In the genomic region with DNA sequence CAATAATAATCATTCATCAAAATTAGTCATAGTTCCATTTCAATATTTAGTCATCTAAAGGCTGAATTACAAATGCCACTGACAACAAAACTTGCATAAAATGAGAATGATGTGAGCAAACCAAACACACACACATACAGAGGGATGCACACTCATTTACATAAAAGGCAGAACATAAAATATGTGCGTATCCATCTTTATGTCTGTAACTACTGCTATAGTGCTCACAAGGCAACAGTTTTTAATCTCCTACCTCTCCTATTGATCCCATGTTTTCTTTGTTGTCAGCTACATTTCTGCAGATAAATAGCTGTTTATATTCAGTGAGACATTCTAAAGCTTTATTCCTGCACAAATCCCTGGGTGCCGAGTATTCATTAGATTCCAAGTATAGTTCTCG, we compare ENCODE assay signal across 23 mouse cellular contexts.
"Had no signal": no experiment of that assay in that cellular context is flagged by ENCODE, and none has a peak within 500 bp of the region (broad histone marks: within the 10 kb centered on the region; RNA-seq: fewer than 3 reads in every experiment).

No protein-coding gene starts in this region.

- H3K27ac ChIP-seq: gastrocnemius, adult 2 months; heart, embryonic 10.5 days; intestine, embryonic 15.5 days; layer of hippocampus, adult 2 months; left cerebral cortex, adult 2 months; limb, embryonic 10.5 days; limb, embryonic 12.5 days; liver, embryonic 13.5 days had no signal

- H3K4me1 ChIP-seq: heart, embryonic 10.5 days; heart, embryonic 12.5 days; intestine, embryonic 15.5 days; limb, embryonic 10.5 days; limb, embryonic 12.5 days; liver, embryonic 13.5 days had no signal

- ATAC-seq: inflammation-experienced regulatory T-cells, adult 6 months; intestine, embryonic 15.5 days; intestine, postnatal 0 days had no signal

- H3K27me3 ChIP-seq: heart, embryonic 12.5 days; intestine, embryonic 15.5 days; limb, embryonic 12.5 days; liver, embryonic 13.5 days had no signal

- H3K36me3 ChIP-seq: heart, embryonic 10.5 days; heart, embryonic 12.5 days; intestine, embryonic 15.5 days; limb, embryonic 10.5 days; limb, embryonic 12.5 days; liver, embryonic 13.5 days had no signal

- H3K9me3 ChIP-seq: heart, embryonic 10.5 days; heart, embryonic 12.5 days; intestine, embryonic 15.5 days; limb, embryonic 10.5 days; limb, embryonic 12.5 days; liver, embryonic 13.5 days had no signal

- DNase-seq: gastrocnemius, adult 2 months; gastrocnemius, postnatal 10 days; gastrocnemius, postnatal 25 days; heart, adult 18-20 months; heart, postnatal 10 days; heart, postnatal 4 days; kidney, adult 18-20 months; kidney, adult 8-10 months; kidney, postnatal 10 days; kidney, postnatal 25 days; kidney, postnatal 4 days; liver; liver, embryonic 13.5 days had no signal

- H3K9ac ChIP-seq: heart, embryonic 12.5 days; intestine, embryonic 15.5 days; limb, embryonic 12.5 days; liver, embryonic 13.5 days had no signal

- H3K4me3 ChIP-seq: gastrocnemius, adult 2 months; heart, embryonic 10.5 days; heart, embryonic 12.5 days; intestine, embryonic 15.5 days; layer of hippocampus, adult 2 months; left cerebral cortex, adult 2 months; limb, embryonic 10.5 days; limb, embryonic 12.5 days; liver, embryonic 13.5 days had no signal

- H3K4me2 ChIP-seq: heart, embryonic 12.5 days; intestine, embryonic 15.5 days; limb, embryonic 12.5 days; liver, embryonic 11.5 days; liver, embryonic 13.5 days had no signal
